Mouse (Mus musculus) kidney, adult 2 months (tissue): ENCODE results near the gene Gemin5. TPM values are rescaled to one million over a fixed set of nuclear protein-coding genes. Genes with fewer than 3 reads are reported as not detected.

Source experiments
- DNase-seq: peaks from one replicate; pipeline ENCODE4 v3.0.0; 2021
- H3K27ac ChIP-seq: fragments of 200-500 bp; 2 replicates; pipeline ENCODE4 v1.5.1; 2012; ENCODE audit warnings: low read depth, low read length, control low read depth, inconsistent platforms; ENCODE audit not compliant: insufficient read depth
- H3K27me3 ChIP-seq: fragments of 200-500 bp; replicated peaks from 2 replicates; pipeline ENCODE4 v1.6.1; 2012; ENCODE audit warnings: mild to moderate bottlenecking, moderate library complexity, low read length, inconsistent platforms; ENCODE audit not compliant: control insufficient read depth, insufficient read depth
- H3K36me3 ChIP-seq: fragments of 200-500 bp; 2 replicates; pipeline ENCODE4 v1.6.1; 2012; ENCODE audit warnings: mild to moderate bottlenecking, moderate library complexity, low read length, inconsistent platforms; ENCODE audit not compliant: control insufficient read depth, insufficient read depth
- H3K4me1 ChIP-seq: fragments of 200-500 bp; 2 replicates; pipeline ENCODE4 v1.6.1; 2011; ENCODE audit warnings: low read length; ENCODE audit not compliant: control insufficient read depth, insufficient read depth
- H3K4me3 ChIP-seq: fragments of 200-500 bp; 2 replicates; pipeline ENCODE4 v1.5.1; 2011; ENCODE audit warnings: mild to moderate bottlenecking, low read depth, low read length, control low read depth; ENCODE audit not compliant: insufficient read depth
- CTCF ChIP-seq: fragments of 200-500 bp; conservative IDR thresholded peaks from 2 replicates; pipeline ENCODE4 v1.5.1; 2011; ENCODE audit warnings: low read depth, mild to moderate bottlenecking, control low read depth, low read length, moderate library complexity, mixed read lengths; ENCODE audit not compliant: insufficient read depth, insufficient read length
- POLR2A ChIP-seq: fragments of 200-500 bp; IDR thresholded peaks from one replicate; pipeline ENCODE4 v1.6.1; 2011; ENCODE audit warnings: low read depth, low read length, control low read depth
- WGBS: fragments of 180-500 bp; shearing (Covaris S2); methylation state at CpG from one replicate; pipeline ENCODE4 v1.1.7; 2018; 5-methylcytosine and 5-hydroxymethylcytosine counted together
- polyA plus RNA-seq: library from polyadenylated mRNA; depleted of rRNA; stranded (reverse); fragments of >200 nt; gene quantifications from 2 replicates; pipeline ENCODE4 v1.2.3, GENCODE M21; 2012

The Gemin5 gene
- polyA plus RNA-seq, 1 experiment, result 5.3 TPM

GRCm38 (mm10) chr11:58171459-58172091 is 3.2 kb upstream of the Gemin5 start, which contains the start of gene Mrpl22:
Gene Mrpl22, plus strand, starts transcription at chr11:58171661.
- no peaks in the 10 kb centered on the region for H3K27me3 ChIP-seq
- TF ChIP-seq POLR2A (peak; percentile 43), CTCF (no peak)
- H3K4me1 ChIP-seq, result peaks cover 4% of the 10 kb centered on the region; the same call in 1 of the 2 replicates
- DNase-seq, result peak; percentile 99
- no peaks in the 10 kb centered on the region; the same call in 1 of the 2 replicates for H3K36me3 ChIP-seq
- H3K27ac ChIP-seq, result peak within 1 kb of the TSS; percentile 72; the same call in 1 of the 2 replicates
- peak within 1 kb of the TSS; percentile 100 for H3K4me3 ChIP-seq
- under 1% methylated on average over 34 of the region's 34 CpGs for WGBS

- Histone ChIP-seq H3K4me1 (peaks cover 4% of the 10 kb centered on the region; the same call in 1 of the 2 replicates), H3K36me3 (peaks cover 2% of the 10 kb centered on the region; the same call in 1 of the 2 replicates), H3K27ac (no peak overlapping the region), H3K27me3 (no peaks in the 10 kb centered on the region), H3K4me3 (no peak overlapping the region)
- 86% methylated on average over 4 of the region's 4 CpGs for WGBS
- no peak for DNase-seq
- TF ChIP-seq POLR2A (no peak), CTCF (no peak)
These were observed 1.3 kb upstream of the Gemin5 start for GRCm38 (mm10) chr11:58169666-58170065.

GRCm38 (mm10) chr11:58167822-58168166 is 545 bp downstream of the Gemin5 start:
- Histone ChIP-seq H3K4me3 (peak overlapping the region; percentile 96), H3K36me3 (peaks cover 2% of the 10 kb centered on the region), H3K27ac (no peak overlapping the region), H3K27me3 (no peaks in the 10 kb centered on the region), H3K4me1 (peaks cover 4% of the 10 kb centered on the region; the same call in 1 of the 2 replicates)
- no peak for TF ChIP-seq POLR2A
- TF ChIP-seq CTCF, result no peak
- WGBS, result under 1% methylated on average over 8 of the region's 8 CpGs
- no peak for DNase-seq

- no peaks in the 10 kb centered on the region for H3K27me3 ChIP-seq
- H3K36me3 ChIP-seq, result peaks cover 4% of the 10 kb centered on the region
- H3K4me3 ChIP-seq, result no peak overlapping the region
- DNase-seq, result no peak
- 97% methylated on average over 2 of the region's 2 CpGs for WGBS
- peaks cover 4% of the 10 kb centered on the region; the same call in 1 of the 2 replicates for H3K4me1 ChIP-seq
- TF ChIP-seq POLR2A (no peak), CTCF (0 out of 2 replicates have a peak, but pooled peaks have one; percentile 17)
- H3K27ac ChIP-seq, result no peak overlapping the region
These were observed 3.3 kb downstream of the Gemin5 start for GRCm38 (mm10) chr11:58165072-58165471.

GRCm38 (mm10) chr11:58156871-58157270 is 11.5 kb downstream of the Gemin5 start:
- Histone ChIP-seq H3K4me1 (no peaks in the 10 kb centered on the region), H3K4me3 (no peak overlapping the region), H3K36me3 (peaks cover 3% of the 10 kb centered on the region), H3K27me3 (no peaks in the 10 kb centered on the region), H3K27ac (no peak overlapping the region)
- 75% methylated on average over 3 of the region's 3 CpGs for WGBS
- no peak for DNase-seq
- no peak for TF ChIP-seq POLR2A
- TF ChIP-seq CTCF, result no peak

- peaks cover 3% of the 10 kb centered on the region for H3K36me3 ChIP-seq
- DNase-seq, result no peak
- H3K4me3 ChIP-seq, result no peak overlapping the region
- no peaks in the 10 kb centered on the region for H3K27me3 ChIP-seq
- 78% methylated on average over 9 of the region's 9 CpGs for WGBS
- H3K27ac ChIP-seq, result no peak overlapping the region
- TF ChIP-seq POLR2A, result no peak
- TF ChIP-seq CTCF, result no peak
- no peaks in the 10 kb centered on the region for H3K4me1 ChIP-seq
These were observed 12.9 kb downstream of the Gemin5 start for GRCm38 (mm10) chr11:58155458-58155857.

GRCm38 (mm10) chr11:58146241-58146640 is 22.1 kb downstream of the Gemin5 start:
- Histone ChIP-seq H3K27ac (no peak overlapping the region), H3K36me3 (peaks cover 8% of the 10 kb centered on the region; the same call in 1 of the 2 replicates), H3K4me1 (no peaks in the 10 kb centered on the region), H3K4me3 (no peak overlapping the region), H3K27me3 (no peaks in the 10 kb centered on the region)
- 57% methylated on average over 5 of the region's 5 CpGs for WGBS
- TF ChIP-seq CTCF (no peak), POLR2A (no peak)
- peak; percentile 33 for DNase-seq
